Mouse (Mus musculus) heart, postnatal 0 days (tissue): Measurements from ENCODE around the gene Krt24.

Source experiments
- CTCF ChIP-seq: IDR thresholded peaks from 2 replicates; pipeline ENCODE4 v1.5.1; 2016; ENCODE audit warnings: antibody characterized with exemption, control low read depth, low read depth
- EP300 ChIP-seq: IDR thresholded peaks from 2 replicates; pipeline ENCODE4 v1.6.1; 2016; ENCODE audit warnings: antibody characterized with exemption, low read depth

DNA sequence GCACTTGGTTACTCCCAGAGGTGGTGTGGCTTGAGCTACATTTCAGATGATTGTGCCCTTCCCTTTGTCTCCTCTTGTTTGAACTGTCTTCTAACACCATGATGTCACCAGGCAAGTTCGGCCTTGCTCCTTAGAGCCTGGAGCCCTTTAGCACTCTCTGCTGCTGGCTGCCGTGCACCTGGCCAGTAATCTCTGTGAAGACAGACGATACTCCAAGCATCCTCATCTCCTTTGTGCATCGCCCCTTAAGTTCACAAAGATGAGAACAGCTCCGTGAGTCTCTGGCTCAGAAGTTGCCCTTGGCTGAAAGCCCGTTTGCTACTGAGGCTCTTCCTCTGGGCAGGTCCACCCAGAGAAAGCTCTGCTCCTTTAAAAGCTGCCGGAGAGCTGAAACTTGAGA lies 8.3 kb downstream of the Krt24 start:
- TF ChIP-seq CTCF (no peak), EP300 (no peak)
